25 mouse cellular contexts compared by ENCODE assay signal in the genomic region with DNA sequence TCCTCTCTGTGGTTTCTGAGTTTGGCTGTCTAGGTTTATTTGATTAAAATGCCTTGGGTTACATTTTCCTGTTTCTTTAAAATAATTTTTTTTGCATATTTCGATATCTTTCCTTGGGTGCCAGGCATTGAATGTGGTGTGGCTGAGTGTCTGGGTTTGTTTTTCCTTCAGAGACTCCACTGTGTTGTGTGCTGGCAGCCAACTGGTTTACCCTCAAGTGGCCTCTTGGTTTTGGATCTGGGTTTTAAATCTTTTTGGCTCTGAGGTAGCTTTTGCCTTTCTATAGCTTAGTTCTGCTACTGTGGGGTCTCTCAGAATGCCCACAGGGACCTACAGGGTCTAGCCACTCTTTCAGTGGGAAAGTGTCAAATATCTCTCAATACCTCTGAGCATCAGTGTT.
DNase-seq lines count a peak whose midpoint lies in the region; ATAC-seq and TF ChIP-seq lines count a peak whose summit lies in the region.
"Had no signal": no experiment of that assay in that cellular context is flagged by ENCODE, and none has a peak within 500 bp of the region (broad histone marks: within the 10 kb centered on the region; RNA-seq: fewer than 3 reads in every experiment).

No protein-coding gene starts in this region.

- no peak overlapping the region for H3K9ac ChIP-seq in forebrain, embryonic 11.5 days (ENCODE audit: low read length)
- no peak overlapping the region for H3K9ac ChIP-seq in forebrain, embryonic 15.5 days (replicated peaks)
- no peak overlapping the region for H3K9ac ChIP-seq in kidney, embryonic 15.5 days
- H3K9ac ChIP-seq in embryonic facial prominence, embryonic 14.5 days (ENCODE audit: low read depth, low read length), result no peak overlapping the region
- no peak overlapping the region for H3K9ac ChIP-seq in limb, embryonic 14.5 days (ENCODE audit: low read depth, low read length, severe bottlenecking)
- H3K9ac ChIP-seq: embryonic facial prominence, embryonic 12.5 days; forebrain, embryonic 12.5 days; hindbrain, embryonic 13.5 days had no signal

- TF ChIP-seq POLR2A in limb, embryonic 14.5 days (IDR thresholded peaks at IDR 0.05; ENCODE audit: borderline replicate concordance, extremely low read depth, insufficient read depth, insufficient read length), result no peak

- H3K4me3 ChIP-seq in forebrain, embryonic 11.5 days (ENCODE audit: low read depth, low read length), result no peak overlapping the region
- H3K4me3 ChIP-seq in forebrain, embryonic 15.5 days, result no peak overlapping the region
- no peak overlapping the region for H3K4me3 ChIP-seq in kidney, embryonic 15.5 days (replicated peaks)
- H3K4me3 ChIP-seq in embryonic facial prominence, embryonic 14.5 days (ENCODE audit: low read depth, low read length), result no peak overlapping the region
- H3K4me3 ChIP-seq in limb, embryonic 14.5 days (replicated peaks; ENCODE audit: low read length), result no peak overlapping the region
- H3K4me3 ChIP-seq: embryonic facial prominence, embryonic 12.5 days; forebrain, embryonic 12.5 days; hindbrain, embryonic 10.5 days; hindbrain, embryonic 13.5 days had no signal

- WGBS in forebrain, embryonic 11.5 days, result 89% methylated on average over 1 of the region's 1 CpGs
- 85% methylated on average over 1 of the region's 1 CpGs for WGBS in forebrain, embryonic 15.5 days
- 78% methylated on average over 1 of the region's 1 CpGs for WGBS in kidney, embryonic 15.5 days
- 61% methylated on average over 1 of the region's 1 CpGs for WGBS in embryonic facial prominence, embryonic 14.5 days
- 72% methylated on average over 1 of the region's 1 CpGs for WGBS in limb, embryonic 14.5 days

- peak; percentile 9 for DNase-seq in forebrain, embryonic 11.5 days (ENCODE audit: low spot score)
- DNase-seq in kidney, adult 8-10 months, result no peak
- DNase-seq in embryonic facial prominence, embryonic 14.5 days (ENCODE audit: low spot score), result peak; percentile 69
- no peak for DNase-seq in limb, embryonic 14.5 days (ENCODE audit: low spot score)
- DNase-seq in cerebellum, adult 9-10 months, result no peak
- DNase-seq: adrenal gland, postnatal 14 days; B cell, adult 2 months; cerebellum, adult 8-10 months; cerebellum, postnatal 14 days; gastrocnemius, postnatal 10 days; gastrocnemius, postnatal 36 days; heart, postnatal 36 days had no signal

- no peaks in the 10 kb centered on the region for H3K36me3 ChIP-seq in forebrain, embryonic 11.5 days (ENCODE audit: control insufficient read depth, insufficient read depth, low read length)
- H3K36me3 ChIP-seq in forebrain, embryonic 15.5 days, result no peaks in the 10 kb centered on the region
- H3K36me3 ChIP-seq in kidney, embryonic 15.5 days, result no peaks in the 10 kb centered on the region
- no peaks in the 10 kb centered on the region for H3K36me3 ChIP-seq in embryonic facial prominence, embryonic 14.5 days (ENCODE audit: control insufficient read depth, insufficient read depth, low read length)
- H3K36me3 ChIP-seq in limb, embryonic 14.5 days (ENCODE audit: control insufficient read depth, insufficient read depth, low read length), result no peaks in the 10 kb centered on the region
- H3K36me3 ChIP-seq: embryonic facial prominence, embryonic 12.5 days; forebrain, embryonic 12.5 days; G1E; hindbrain, embryonic 10.5 days; hindbrain, embryonic 13.5 days had no signal

- ATAC-seq in forebrain, embryonic 11.5 days (replicated peaks; ENCODE audit: low FRiP score), result no peak
- no peak for ATAC-seq in forebrain, embryonic 15.5 days (replicated peaks)
- no peak for ATAC-seq in kidney, embryonic 15.5 days (replicated peaks; ENCODE audit: low FRiP score)
- ATAC-seq in embryonic facial prominence, embryonic 14.5 days (ENCODE audit: low read depth), result peak; percentile 57; the same call in 1 of the 2 replicates
- no peak for ATAC-seq in limb, embryonic 14.5 days (ENCODE audit: low FRiP score, low read depth)
- ATAC-seq: forebrain, embryonic 16.5 days; hindbrain, postnatal 0 days; inflammation-experienced regulatory T-cells, adult 6 months; intestine, embryonic 16.5 days; Patski had no signal

- H3K4me1 ChIP-seq in forebrain, embryonic 11.5 days (replicated peaks; ENCODE audit: control insufficient read depth, insufficient read depth, low read length), result no peaks in the 10 kb centered on the region
- no peaks in the 10 kb centered on the region for H3K4me1 ChIP-seq in forebrain, embryonic 15.5 days
- H3K4me1 ChIP-seq in kidney, embryonic 15.5 days, result peaks cover 5% of the 10 kb centered on the region; the same call in 1 of the 2 replicates
- no peaks in the 10 kb centered on the region for H3K4me1 ChIP-seq in embryonic facial prominence, embryonic 14.5 days (ENCODE audit: control insufficient read depth, insufficient read depth, low read length)
- peaks cover 12% of the 10 kb centered on the region for H3K4me1 ChIP-seq in limb, embryonic 14.5 days (ENCODE audit: control insufficient read depth, insufficient read depth, low read length)
- H3K4me1 ChIP-seq: forebrain, embryonic 12.5 days had no signal

- no peak overlapping the region for H3K27ac ChIP-seq in forebrain, embryonic 11.5 days (ENCODE audit: low read depth, low read length)
- no peak overlapping the region for H3K27ac ChIP-seq in forebrain, embryonic 15.5 days (replicated peaks)
- peak overlapping the region; percentile 34 for H3K27ac ChIP-seq in kidney, embryonic 15.5 days
- H3K27ac ChIP-seq in embryonic facial prominence, embryonic 14.5 days (replicated peaks; ENCODE audit: low read depth, low read length), result peak overlapping the region; percentile 16
- peak overlapping the region; percentile 46; the same call in 1 of the 2 replicates for H3K27ac ChIP-seq in limb, embryonic 14.5 days (replicated peaks; ENCODE audit: low read depth, low read length)
- H3K27ac ChIP-seq: embryonic facial prominence, embryonic 12.5 days; forebrain, embryonic 12.5 days; hindbrain, embryonic 10.5 days; hindbrain, embryonic 13.5 days; hindbrain, postnatal 0 days had no signal

- H3K9me3 ChIP-seq in forebrain, embryonic 11.5 days (ENCODE audit: control insufficient read depth, low read length), result no peaks in the 10 kb centered on the region
- no peaks in the 10 kb centered on the region for H3K9me3 ChIP-seq in forebrain, embryonic 15.5 days
- no peaks in the 10 kb centered on the region for H3K9me3 ChIP-seq in kidney, embryonic 15.5 days (replicated peaks)
- 0 out of 2 replicates have a peak, but pooled peaks cover 4% of the 10 kb centered on the region for H3K9me3 ChIP-seq in embryonic facial prominence, embryonic 14.5 days (ENCODE audit: control insufficient read depth, low read length)
- no peaks in the 10 kb centered on the region for H3K9me3 ChIP-seq in limb, embryonic 14.5 days (ENCODE audit: control insufficient read depth, low read length)
- H3K9me3 ChIP-seq: forebrain, embryonic 12.5 days had no signal

- H3K27me3 ChIP-seq in forebrain, embryonic 11.5 days (ENCODE audit: control insufficient read depth, insufficient read depth, low read length), result no peaks in the 10 kb centered on the region
- H3K27me3 ChIP-seq in forebrain, embryonic 15.5 days, result no peaks in the 10 kb centered on the region
- H3K27me3 ChIP-seq in kidney, embryonic 15.5 days, result no peaks in the 10 kb centered on the region
- H3K27me3 ChIP-seq in embryonic facial prominence, embryonic 14.5 days (replicated peaks; ENCODE audit: control insufficient read depth, insufficient read depth, low read length), result no peaks in the 10 kb centered on the region
- no peaks in the 10 kb centered on the region for H3K27me3 ChIP-seq in limb, embryonic 14.5 days (ENCODE audit: control insufficient read depth, insufficient read depth, low read length)
- H3K27me3 ChIP-seq: embryonic facial prominence, embryonic 12.5 days; forebrain, embryonic 12.5 days; hindbrain, embryonic 13.5 days had no signal

- no peak overlapping the region for H3K4me2 ChIP-seq in forebrain, embryonic 11.5 days (ENCODE audit: low read depth, low read length, severe bottlenecking)
- H3K4me2 ChIP-seq in forebrain, embryonic 15.5 days (replicated peaks), result no peak overlapping the region
- H3K4me2 ChIP-seq in kidney, embryonic 15.5 days, result no peak overlapping the region
- no peak overlapping the region for H3K4me2 ChIP-seq in embryonic facial prominence, embryonic 14.5 days (ENCODE audit: low read depth, low read length)
- no peak overlapping the region for H3K4me2 ChIP-seq in limb, embryonic 14.5 days (replicated peaks; ENCODE audit: low read depth, low read length, severe bottlenecking)
- H3K4me2 ChIP-seq: embryonic facial prominence, embryonic 12.5 days; forebrain, embryonic 12.5 days; heart, embryonic 11.5 days; hindbrain, embryonic 13.5 days had no signal

Comparison
In these comparisons a context has a peak if more than half of its experiments do, and no peak if none do; other contexts are left out.
1. DNase-seq: peak in forebrain, embryonic 11.5 days (single experiment) and embryonic facial prominence, embryonic 14.5 days (single experiment); none in kidney, adult 8-10 months (0 of 2), limb, embryonic 14.5 days (single experiment) and cerebellum, adult 9-10 months (single experiment).
2. H3K27ac ChIP-seq: peak in kidney, embryonic 15.5 days (single experiment), embryonic facial prominence, embryonic 14.5 days (single experiment) and limb, embryonic 14.5 days (single experiment); none in forebrain, embryonic 11.5 days (single experiment) and forebrain, embryonic 15.5 days (single experiment).